Mouse (Mus musculus): Measurements from ENCODE around the gene Igf2bp3.

- TF ChIP-seq CTCF (IDR thresholded peaks at IDR 0.05; ENCODE audit: low read depth) (no peak), EP300 (optimal IDR thresholded peaks at IDR 0.05) (no peak)
Measured at GRCm38 (mm10) chr6:49079313-49079712, 135.4 kb downstream of the Igf2bp3 start.
